Mouse (Mus musculus) heart, postnatal 0 days (tissue): Measurements from ENCODE around the gene Hist1h4d. TPM values are rescaled to one million over a fixed set of nuclear protein-coding genes. Genes with fewer than 3 reads are reported as not detected.
"Not testable (repeated sequence)": the region's sequence is repeated elsewhere in the genome, so short reads cannot be mapped to it uniquely, and the experiment has no call there.

Experiments used
- ATAC-seq: fragments of 200-750 bp; cut with Nextera tagmentation; 2 replicates; pipeline ENCODE4 v1.8.0; 2017; ENCODE audit warnings: low read depth, moderate number of reproducible peaks, moderate library complexity; ENCODE audit not compliant: insufficient read depth
- DNase-seq: peaks from one replicate; pipeline ENCODE4 v3.0.0-alpha.2; 2016; ENCODE audit warnings: low spot score
- H3K27ac ChIP-seq: fragments of 300-500 bp; sonication (generic); 2 replicates; pipeline ENCODE4 v1.5.1; 2014; ENCODE audit warnings: low read depth, mild to moderate bottlenecking
- H3K27me3 ChIP-seq: fragments of 300-500 bp; sonication (generic); 2 replicates; pipeline ENCODE4 v1.6.1; 2014; ENCODE audit warnings: low read length, mixed read lengths; ENCODE audit not compliant: control insufficient read depth, insufficient read depth
- H3K36me3 ChIP-seq: fragments of 300-500 bp; sonication (generic); replicated peaks from 2 replicates; pipeline ENCODE4 v1.6.1; 2014; ENCODE audit warnings: low read length, mixed read lengths; ENCODE audit not compliant: control insufficient read depth, insufficient read depth
- H3K4me1 ChIP-seq: fragments of 300-500 bp; sonication (generic); 2 replicates; pipeline ENCODE4 v1.6.1; 2014; ENCODE audit warnings: antibody characterized with exemption; ENCODE audit not compliant: control insufficient read depth, insufficient read depth
- H3K4me2 ChIP-seq: fragments of 300-500 bp; sonication (generic); 2 replicates; pipeline ENCODE4 v1.6.1; 2014; ENCODE audit warnings: low read depth, mild to moderate bottlenecking, low read length, moderate library complexity
- H3K4me3 ChIP-seq: fragments of 300-500 bp; sonication (generic); 2 replicates; pipeline ENCODE4 v1.5.1; 2014; ENCODE audit warnings: low read depth, low read length
- H3K9ac ChIP-seq: fragments of 300-500 bp; sonication (generic); replicated peaks from 2 replicates; pipeline ENCODE4 v1.6.1; 2014; ENCODE audit warnings: low read depth, low read length, mixed read lengths
- H3K9me3 ChIP-seq: fragments of 300-500 bp; sonication (generic); replicated peaks from 2 replicates; pipeline ENCODE4 v1.6.1; 2016; ENCODE audit warnings: low read length; ENCODE audit not compliant: control insufficient read depth
- CTCF ChIP-seq: IDR thresholded peaks from 2 replicates; pipeline ENCODE4 v1.5.1; 2016; ENCODE audit warnings: antibody characterized with exemption, control low read depth, low read depth
- EP300 ChIP-seq: IDR thresholded peaks from 2 replicates; pipeline ENCODE4 v1.6.1; 2016; ENCODE audit warnings: antibody characterized with exemption, low read depth
- whole genome bisulfite sequencing: fragments of 180-500 bp; shearing (Covaris S2); extraction: QIAGEN DNeasy Blood & Tissue Kit; methylation state at CpG from one replicate; pipeline ENCODE4 v1.1.7; 2014; 5-methylcytosine and 5-hydroxymethylcytosine counted together
- polyA plus RNA-seq: library from polyadenylated mRNA; unstranded; fragments of >200 nt; fragmentation: Nextera tagmentation; extraction: Ambion mirVana; gene quantifications from 2 replicates; pipeline ENCODE4 v1.2.1, GENCODE M21; 2015
- total RNA-seq: library from RNA; depleted of rRNA; stranded (reverse); fragments of >200 nt; gene quantifications from 2 replicates; pipeline ENCODE4 v1.2.3, GENCODE M21; 2014; ENCODE audit warnings: low replicate concordance

Gene Hist1h4d
- total and polyA plus RNA-seq, 2 experiments from 2014 or later, result 18.8 to 1,649 TPM

- no peak for DNase-seq
- 65% methylated on average over 5 of the region's 5 CpGs for WGBS
Measured at GRCm38 (mm10) chr13:23546694-23547093, 34.7 kb upstream of the Hist1h4d start.

GRCm38 (mm10) chr13:23550761-23551145 lies 30.6 kb upstream of the Hist1h4d start:
- Histone ChIP-seq H3K9ac (peak overlapping the region; percentile 50), H3K9me3 (no peaks in the 10 kb centered on the region), H3K36me3 (no peaks in the 10 kb centered on the region), H3K4me3 (peak overlapping the region; percentile 47), H3K4me1 (peaks cover 5% of the 10 kb centered on the region; the same call in 1 of the 2 replicates), H3K4me2 (peak overlapping the region; percentile 59), H3K27ac (peak overlapping the region; percentile 85), H3K27me3 (no peaks in the 10 kb centered on the region)
- ATAC-seq, result no peak
- DNase-seq, result no peak
- no peak for TF ChIP-seq CTCF
- TF ChIP-seq EP300, result no peak
- WGBS, result 9% methylated on average over 3 of the region's 3 CpGs

More at GRCm38 (mm10) chr13:23546694-23547093, 34.7 kb upstream of the Hist1h4d start:
- TF ChIP-seq EP300, result no peak
- H3K27ac ChIP-seq, result no peak overlapping the region
- no peak for ATAC-seq
- no peaks in the 10 kb centered on the region for H3K27me3 ChIP-seq
- H3K36me3 ChIP-seq, result no peaks in the 10 kb centered on the region
- H3K4me3 ChIP-seq, result no peak overlapping the region
- H3K9me3 ChIP-seq, result no peaks in the 10 kb centered on the region
- no peak overlapping the region for H3K9ac ChIP-seq
- H3K4me2 ChIP-seq, result no peak overlapping the region
- no peaks in the 10 kb centered on the region; the same call in 1 of the 2 replicates for H3K4me1 ChIP-seq

GRCm38 (mm10) chr13:23551146-23551834 lies 30.1 kb upstream of the Hist1h4d start, which contains the start of gene Hist1h4f:
TSS of gene Hist1h4f (minus strand) at chr13:23551648.
- not testable (repeated sequence) for H3K4me1 ChIP-seq, H3K36me3 ChIP-seq, H3K27me3 ChIP-seq, H3K9me3 ChIP-seq
- DNase-seq, result peak; percentile 95
- peak; percentile 58 for TF ChIP-seq CTCF
- peak; percentile 81; the same call in 1 of the 2 replicates for TF ChIP-seq EP300
- peak within 1 kb of the TSS; percentile 85 for H3K27ac ChIP-seq
- H3K9ac ChIP-seq, result peak within 1 kb of the TSS; percentile 50
- WGBS, result under 1% methylated on average over 44 of the region's 47 CpGs
- H3K4me2 ChIP-seq, result peak within 1 kb of the TSS; percentile 59
- ATAC-seq, result peak; percentile 71
- peak within 1 kb of the TSS; percentile 47 for H3K4me3 ChIP-seq

- Histone ChIP-seq H3K27me3 (no peaks in the 10 kb centered on the region), H3K4me3 (peak overlapping the region; percentile 47), H3K27ac (peak overlapping the region; percentile 85), H3K9ac (peak overlapping the region; percentile 50; the same call in 1 of the 2 replicates), H3K4me1 (peaks cover 5% of the 10 kb centered on the region; the same call in 1 of the 2 replicates), H3K36me3 (no peaks in the 10 kb centered on the region), H3K4me2 (peak overlapping the region; percentile 59), H3K9me3 (no peaks in the 10 kb centered on the region)
- TF ChIP-seq CTCF (no peak), EP300 (no peak)
- DNase-seq (no peak), ATAC-seq (no peak)
- 46% methylated on average over 8 of the region's 8 CpGs for WGBS
Measured at GRCm38 (mm10) chr13:23551931-23552914, 29.2 kb upstream of the Hist1h4d start.

- Histone ChIP-seq H3K36me3 (no peaks in the 10 kb centered on the region), H3K4me3 (no peak within 1 kb of the TSS), H3K4me1 (peaks cover 5% of the 10 kb centered on the region; the same call in 1 of the 2 replicates), H3K27ac (peak within 1 kb of the TSS; percentile 85; the same call in 1 of the 2 replicates), H3K27me3 (no peaks in the 10 kb centered on the region), H3K9ac (no peak within 1 kb of the TSS), H3K4me2 (peak within 1 kb of the TSS; percentile 85; the same call in 1 of the 2 replicates), H3K9me3 (no peaks in the 10 kb centered on the region)
- ATAC-seq (no peak), DNase-seq (no peak)
- TF ChIP-seq CTCF (no peak), EP300 (no peak)
Measured at GRCm38 (mm10) chr13:23552962-23553361, 28.4 kb upstream of the Hist1h4d start, which contains the start of gene Hist1h1d. TSS of gene Hist1h1d (plus strand) at chr13:23553262.
